Mouse (Mus musculus) midbrain, embryonic 15.5 days (tissue): ENCODE data around the gene Ip6k1. TPM values are rescaled to one million over a fixed set of nuclear protein-coding genes. Genes with fewer than 3 reads are reported as not detected.

Experiments
- ATAC-seq: fragments of 200-750 bp; cut with Nextera tagmentation; replicated peaks from 2 replicates; pipeline ENCODE4 v1.8.0; 2017; ENCODE audit warnings: moderate TSS enrichment
- H3K27ac ChIP-seq: fragments of 300-500 bp; sonication (generic); 2 replicates; pipeline ENCODE4 v1.5.1; 2015; ENCODE audit warnings: mild to moderate bottlenecking, inconsistent platforms
- H3K27me3 ChIP-seq: fragments of 300-500 bp; sonication (generic); replicated peaks from 2 replicates; pipeline ENCODE4 v1.6.1; 2015; ENCODE audit warnings: inconsistent platforms
- H3K36me3 ChIP-seq: fragments of 300-500 bp; sonication (generic); replicated peaks from 2 replicates; pipeline ENCODE4 v1.6.1; 2015; ENCODE audit warnings: inconsistent platforms
- H3K4me1 ChIP-seq: fragments of 300-500 bp; sonication (generic); 2 replicates; pipeline ENCODE4 v1.6.1; 2015; ENCODE audit warnings: inconsistent platforms
- H3K4me2 ChIP-seq: fragments of 300-500 bp; sonication (generic); 2 replicates; pipeline ENCODE4 v1.6.1; 2015; ENCODE audit warnings: inconsistent platforms, mild to moderate bottlenecking, moderate library complexity
- H3K4me3 ChIP-seq: fragments of 300-500 bp; sonication (generic); 2 replicates; pipeline ENCODE4 v1.5.1; 2015; ENCODE audit warnings: mild to moderate bottlenecking, inconsistent platforms
- H3K9ac ChIP-seq: fragments of 300-500 bp; sonication (generic); 2 replicates; pipeline ENCODE4 v1.6.1; 2015; ENCODE audit warnings: mild to moderate bottlenecking, inconsistent platforms
- H3K9me3 ChIP-seq: fragments of 300-500 bp; sonication (generic); 2 replicates; pipeline ENCODE4 v1.6.1; 2016; ENCODE audit warnings: inconsistent platforms
- WGBS: fragments of 180-500 bp; shearing (Covaris S2); methylation state at CpG from one replicate; pipeline ENCODE4 v1.1.7; 2015; ENCODE audit warnings: mixed read lengths; 5-methylcytosine and 5-hydroxymethylcytosine counted together
- polyA plus RNA-seq: library from polyadenylated mRNA; unstranded; fragments of >200 nt; fragmentation: Nextera tagmentation; extraction: Ambion mirVana; gene quantifications from 2 replicates; pipeline ENCODE4 v1.2.1, GENCODE M21; 2015

Gene Ip6k1
- polyA plus RNA-seq, 1 experiment from 2014 or later, result 124 TPM

- no peak overlapping the region for H3K27ac ChIP-seq
- no peak overlapping the region for H3K9ac ChIP-seq
- 53% methylated on average over 7 of the region's 7 CpGs for WGBS
- peaks cover 3% of the 10 kb centered on the region; the same call in 1 of the 2 replicates for H3K36me3 ChIP-seq
- H3K27me3 ChIP-seq, result no peaks in the 10 kb centered on the region
- no peak for ATAC-seq
- no peak overlapping the region for H3K4me3 ChIP-seq
- peaks cover 11% of the 10 kb centered on the region for H3K4me1 ChIP-seq
- H3K9me3 ChIP-seq, result no peaks in the 10 kb centered on the region
- no peak overlapping the region for H3K4me2 ChIP-seq
Observed at GRCm38 (mm10) chr9:108073141-108073930, 71.0 kb downstream of the Ip6k1 start.

- peak within 1 kb of the TSS; percentile 99 for H3K9ac ChIP-seq
- no peak for ATAC-seq
- peaks cover 29% of the 10 kb centered on the region for H3K27me3 ChIP-seq
- peak within 1 kb of the TSS; percentile 84 for H3K4me2 ChIP-seq
- H3K9me3 ChIP-seq, result no peaks in the 10 kb centered on the region
- WGBS, result 82% methylated on average over 5 of the region's 5 CpGs
- peak within 1 kb of the TSS; percentile 98 for H3K4me3 ChIP-seq
- peaks cover 10% of the 10 kb centered on the region; the same call in 1 of the 2 replicates for H3K36me3 ChIP-seq
- H3K27ac ChIP-seq, result no peak within 1 kb of the TSS
- H3K4me1 ChIP-seq, result peaks cover 23% of the 10 kb centered on the region
Observed at GRCm38 (mm10) chr9:108080168-108080567, 77.9 kb downstream of the Ip6k1 start, which contains the start of gene Mst1. TSS of gene Mst1 (plus strand) at chr9:108080436.

GRCm38 (mm10) chr9:108082549-108082948 lies 80.2 kb downstream of the Ip6k1 start:
- peak overlapping the region; percentile 34 for H3K4me2 ChIP-seq
- H3K4me3 ChIP-seq, result no peak overlapping the region
- 8% methylated on average over 19 of the region's 19 CpGs for WGBS
- no peak overlapping the region for H3K27ac ChIP-seq
- no peaks in the 10 kb centered on the region for H3K9me3 ChIP-seq
- H3K9ac ChIP-seq, result no peak overlapping the region
- H3K27me3 ChIP-seq, result peaks cover 29% of the 10 kb centered on the region
- H3K36me3 ChIP-seq, result peaks cover 33% of the 10 kb centered on the region
- ATAC-seq, result no peak
- H3K4me1 ChIP-seq, result peaks cover 23% of the 10 kb centered on the region

- Histone ChIP-seq H3K9ac (no peak within 1 kb of the TSS), H3K9me3 (no peaks in the 10 kb centered on the region)
- no peak for ATAC-seq
Observed at GRCm38 (mm10) chr9:108082988-108083431, 80.7 kb downstream of the Ip6k1 start, which contains the start of gene Rnf123. TSS of gene Rnf123 (minus strand) at chr9:108083346.

GRCm38 (mm10) chr9:108083561-108083960 lies 81.3 kb downstream of the Ip6k1 start:
- Histone ChIP-seq H3K4me3 (no peak overlapping the region), H3K9ac (no peak overlapping the region), H3K36me3 (peaks cover 39% of the 10 kb centered on the region), H3K27me3 (peaks cover 29% of the 10 kb centered on the region), H3K27ac (no peak overlapping the region), H3K4me2 (no peak overlapping the region), H3K9me3 (no peaks in the 10 kb centered on the region), H3K4me1 (peaks cover 13% of the 10 kb centered on the region)
- 85% methylated on average over 6 of the region's 6 CpGs for WGBS
- ATAC-seq, result no peak

More at GRCm38 (mm10) chr9:108082988-108083431, 80.7 kb downstream of the Ip6k1 start, which contains the start of gene Rnf123:
- H3K36me3 ChIP-seq, result peaks cover 37% of the 10 kb centered on the region
- no peak within 1 kb of the TSS for H3K4me3 ChIP-seq
- no peak within 1 kb of the TSS for H3K27ac ChIP-seq
- H3K4me2 ChIP-seq, result peak within 1 kb of the TSS; percentile 34
- H3K27me3 ChIP-seq, result peaks cover 29% of the 10 kb centered on the region
- 38% methylated on average over 12 of the region's 12 CpGs for WGBS
- H3K4me1 ChIP-seq, result peaks cover 19% of the 10 kb centered on the region

GRCm38 (mm10) chr9:108085261-108085660 lies 83.0 kb downstream of the Ip6k1 start:
- H3K4me1 ChIP-seq, result peaks cover 5% of the 10 kb centered on the region; the same call in 1 of the 2 replicates
- H3K4me2 ChIP-seq, result no peak overlapping the region
- no peak overlapping the region for H3K27ac ChIP-seq
- WGBS, result 97% methylated on average over 4 of the region's 4 CpGs
- ATAC-seq, result no peak
- H3K4me3 ChIP-seq, result no peak overlapping the region
- H3K9me3 ChIP-seq, result no peaks in the 10 kb centered on the region
- H3K36me3 ChIP-seq, result peaks cover 50% of the 10 kb centered on the region
- H3K27me3 ChIP-seq, result peaks cover 29% of the 10 kb centered on the region
- no peak overlapping the region for H3K9ac ChIP-seq

GRCm38 (mm10) chr9:108090611-108091120 lies 88.4 kb downstream of the Ip6k1 start:
- ATAC-seq, result no peak

GRCm38 (mm10) chr9:108093586-108093985 lies 91.3 kb downstream of the Ip6k1 start:
- Histone ChIP-seq H3K9ac (peak overlapping the region; percentile 75), H3K27me3 (no peaks in the 10 kb centered on the region), H3K4me2 (peak overlapping the region; percentile 96), H3K27ac (no peak overlapping the region; the same call in 1 of the 2 replicates), H3K36me3 (peaks cover 17% of the 10 kb centered on the region), H3K9me3 (no peaks in the 10 kb centered on the region), H3K4me1 (peaks cover 20% of the 10 kb centered on the region), H3K4me3 (peak overlapping the region; percentile 61)
- peak; percentile 12; the same call in 1 of the 2 replicates for ATAC-seq
- WGBS, result 65% methylated on average over 10 of the region's 10 CpGs

More at GRCm38 (mm10) chr9:108090611-108091120, 88.4 kb downstream of the Ip6k1 start:
- Histone ChIP-seq H3K9me3 (no peaks in the 10 kb centered on the region), H3K4me3 (no peak overlapping the region), H3K36me3 (peaks cover 41% of the 10 kb centered on the region), H3K4me1 (peaks cover 18% of the 10 kb centered on the region), H3K27me3 (no peaks in the 10 kb centered on the region), H3K4me2 (no peak overlapping the region), H3K27ac (no peak overlapping the region), H3K9ac (no peak overlapping the region)
- WGBS, result 93% methylated on average over 7 of the region's 7 CpGs

GRCm38 (mm10) chr9:108094184-108094941 lies 92.1 kb downstream of the Ip6k1 start, which contains the start of gene Apeh:
TSS of gene Apeh (minus strand) at chr9:108094606.
- H3K4me2 ChIP-seq, result peak within 1 kb of the TSS; percentile 96
- peak within 1 kb of the TSS; percentile 78 for H3K27ac ChIP-seq
- under 1% methylated on average over 51 of the region's 52 CpGs for WGBS
- peak within 1 kb of the TSS; percentile 61 for H3K4me3 ChIP-seq
- ATAC-seq, result peak; percentile 91
- peaks cover 20% of the 10 kb centered on the region for H3K4me1 ChIP-seq
- H3K9ac ChIP-seq, result peak within 1 kb of the TSS; percentile 75
- no peaks in the 10 kb centered on the region for H3K27me3 ChIP-seq
- no peaks in the 10 kb centered on the region for H3K9me3 ChIP-seq
- peaks cover 19% of the 10 kb centered on the region; the same call in 1 of the 2 replicates for H3K36me3 ChIP-seq

GRCm38 (mm10) chr9:108094998-108095411 lies 92.7 kb downstream of the Ip6k1 start:
- Histone ChIP-seq H3K36me3 (peaks cover 13% of the 10 kb centered on the region; the same call in 1 of the 2 replicates), H3K9me3 (no peaks in the 10 kb centered on the region), H3K27me3 (no peaks in the 10 kb centered on the region), H3K4me1 (peaks cover 20% of the 10 kb centered on the region), H3K27ac (peak overlapping the region; percentile 78), H3K9ac (peak overlapping the region; percentile 75), H3K4me2 (peak overlapping the region; percentile 96), H3K4me3 (peak overlapping the region; percentile 61)
- peak; percentile 22 for ATAC-seq
- WGBS, result under 1% methylated on average over 16 of the region's 16 CpGs

GRCm38 (mm10) chr9:108095518-108095917 lies 93.2 kb downstream of the Ip6k1 start:
- peaks cover 8% of the 10 kb centered on the region; the same call in 1 of the 2 replicates for H3K36me3 ChIP-seq
- no peaks in the 10 kb centered on the region for H3K27me3 ChIP-seq
- peak overlapping the region; percentile 75; the same call in 1 of the 2 replicates for H3K9ac ChIP-seq
- H3K4me2 ChIP-seq, result peak overlapping the region; percentile 96
- peak overlapping the region; percentile 61 for H3K4me3 ChIP-seq
- no peak for ATAC-seq
- H3K4me1 ChIP-seq, result peaks cover 20% of the 10 kb centered on the region
- no peak overlapping the region for H3K27ac ChIP-seq
- WGBS, result 8% methylated on average over 3 of the region's 3 CpGs
- H3K9me3 ChIP-seq, result no peaks in the 10 kb centered on the region
